ENCODE assay signal across 21 mouse cellular contexts in the genomic region with DNA sequence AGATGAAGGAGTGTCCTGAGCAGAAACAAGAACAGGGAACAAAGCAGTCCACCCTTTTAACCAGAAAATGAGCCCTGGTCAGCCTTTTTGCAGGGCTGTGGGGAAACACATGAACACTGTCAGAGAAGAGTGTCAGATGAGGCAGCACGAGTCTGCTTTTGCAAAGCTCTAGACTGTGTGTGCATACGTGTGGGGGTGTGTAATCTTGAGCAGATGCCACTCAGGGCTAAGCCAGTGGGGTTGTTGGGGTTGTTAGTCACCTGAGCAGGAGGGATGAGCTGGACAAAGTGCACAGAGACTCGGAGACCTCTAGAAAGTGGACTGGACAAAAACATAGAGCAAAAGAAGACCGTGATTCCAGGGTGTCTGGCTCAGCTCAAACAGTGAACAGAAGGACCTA.
DNase-seq lines count a peak whose midpoint lies in the region; ATAC-seq and TF ChIP-seq lines count a peak whose summit lies in the region.
"Had no signal": no experiment of that assay in that cellular context is flagged by ENCODE, and none has a peak within 500 bp of the region (broad histone marks: within the 10 kb centered on the region; RNA-seq: fewer than 3 reads in every experiment).

No protein-coding gene starts in this region.

- no peak overlapping the region for H3K4me2 ChIP-seq in kidney, embryonic 15.5 days
- no peak overlapping the region for H3K4me2 ChIP-seq in kidney, embryonic 14.5 days (replicated peaks; ENCODE audit: low read depth, low read length)
- H3K4me2 ChIP-seq: forebrain, embryonic 13.5 days; heart, embryonic 13.5 days; hindbrain, embryonic 12.5 days; hindbrain, embryonic 15.5 days had no signal

- TF ChIP-seq CTCF in kidney, adult 2 months (conservative IDR thresholded peaks at IDR 0.05; ENCODE audit: insufficient read depth, insufficient read length, low read depth, low read length) = no peak

- H3K9ac ChIP-seq in kidney, embryonic 15.5 days = no peak overlapping the region
- H3K9ac ChIP-seq in kidney, embryonic 14.5 days (ENCODE audit: low read depth, low read length) = no peak overlapping the region
- H3K9ac ChIP-seq: forebrain, embryonic 13.5 days; heart, embryonic 13.5 days; hindbrain, embryonic 12.5 days; hindbrain, embryonic 15.5 days had no signal

- H3K36me3 ChIP-seq in kidney, adult 2 months (ENCODE audit: control insufficient read depth, insufficient read depth, low read length) = no peaks in the 10 kb centered on the region
- no peaks in the 10 kb centered on the region for H3K36me3 ChIP-seq in kidney, embryonic 15.5 days
- no peaks in the 10 kb centered on the region for H3K36me3 ChIP-seq in kidney, embryonic 14.5 days (ENCODE audit: control insufficient read depth, insufficient read depth, low read length)
- H3K36me3 ChIP-seq: forebrain, embryonic 10.5 days; heart, embryonic 10.5 days; heart, embryonic 13.5 days; hindbrain, embryonic 12.5 days; hindbrain, embryonic 15.5 days had no signal

- H3K27ac ChIP-seq in kidney, adult 2 months (ENCODE audit: insufficient read depth, low read depth, low read length) = no peak overlapping the region
- H3K27ac ChIP-seq in kidney, embryonic 15.5 days = no peak overlapping the region
- no peak overlapping the region for H3K27ac ChIP-seq in kidney, embryonic 14.5 days (ENCODE audit: low read depth, low read length)
- H3K27ac ChIP-seq: forebrain, embryonic 10.5 days; forebrain, embryonic 13.5 days; heart, adult 2 months; heart, embryonic 10.5 days; heart, embryonic 13.5 days; hindbrain, embryonic 12.5 days; hindbrain, embryonic 15.5 days had no signal

- no peaks in the 10 kb centered on the region for H3K9me3 ChIP-seq in kidney, embryonic 15.5 days (replicated peaks)
- no peaks in the 10 kb centered on the region for H3K9me3 ChIP-seq in kidney, embryonic 14.5 days (ENCODE audit: control insufficient read depth, low read length)
- H3K9me3 ChIP-seq: forebrain, embryonic 10.5 days; forebrain, embryonic 13.5 days; heart, embryonic 10.5 days; heart, embryonic 13.5 days; hindbrain, embryonic 12.5 days; hindbrain, embryonic 15.5 days had no signal

- ATAC-seq in frontal cortex, adult (ENCODE audit: low TSS enrichment) = peak; percentile 44; the same call in 1 of the 2 replicates
- no peak for ATAC-seq in kidney, embryonic 15.5 days (replicated peaks; ENCODE audit: low FRiP score)
- ATAC-seq in kidney, embryonic 14.5 days (ENCODE audit: low FRiP score, low TSS enrichment) = no peak
- ATAC-seq: activated CD4-positive, CD25-positive, alpha-beta regulatory T cell, adult 4 months had no signal

- DNase-seq in frontal cortex, postnatal 14 days (ENCODE audit: low spot score in 2 of 2) = no peak
- peak; percentile 27 for DNase-seq in kidney, adult 2 months
- DNase-seq in kidney, postnatal 36 days = peak; percentile 17 to 24
- DNase-seq in brain, adult 2 months (ENCODE audit: low read depth, low spot score) = peak; percentile 61
- DNase-seq: adrenal gland, adult 8-10 months; adrenal gland, postnatal 25 days; cerebellum, adult 18-20 months; cerebellum, adult 9-10 months; gastrocnemius, postnatal 25 days; heart, adult 2 months; heart, postnatal 14 days had no signal

- H3K4me3 ChIP-seq in kidney, adult 2 months (ENCODE audit: insufficient read depth, low read depth, low read length) = no peak overlapping the region
- H3K4me3 ChIP-seq in kidney, embryonic 15.5 days (replicated peaks) = no peak overlapping the region
- H3K4me3 ChIP-seq in kidney, embryonic 14.5 days (ENCODE audit: low read length) = no peak overlapping the region
- H3K4me3 ChIP-seq: forebrain, embryonic 10.5 days; forebrain, embryonic 13.5 days; heart, adult 2 months; heart, embryonic 10.5 days; heart, embryonic 13.5 days; hindbrain, embryonic 12.5 days; hindbrain, embryonic 15.5 days had no signal

- 52% methylated on average over 4 of the region's 4 CpGs for WGBS in kidney, adult 2 months
- 55% methylated on average over 4 of the region's 4 CpGs for WGBS in kidney, embryonic 15.5 days
- WGBS in kidney, embryonic 14.5 days = 57% methylated on average over 4 of the region's 4 CpGs

- no peaks in the 10 kb centered on the region for H3K27me3 ChIP-seq in kidney, adult 2 months (replicated peaks; ENCODE audit: control insufficient read depth, insufficient read depth, low read length)
- no peaks in the 10 kb centered on the region for H3K27me3 ChIP-seq in kidney, embryonic 15.5 days
- no peaks in the 10 kb centered on the region for H3K27me3 ChIP-seq in kidney, embryonic 14.5 days (ENCODE audit: control insufficient read depth, insufficient read depth, low read length)
- H3K27me3 ChIP-seq: forebrain, embryonic 13.5 days; hindbrain, embryonic 12.5 days; hindbrain, embryonic 15.5 days had no signal

- H3K4me1 ChIP-seq in kidney, adult 2 months (ENCODE audit: control insufficient read depth, insufficient read depth, low read length) = peaks cover 11% of the 10 kb centered on the region
- H3K4me1 ChIP-seq in kidney, embryonic 15.5 days = 0 out of 2 replicates have a peak, but pooled peaks cover 5% of the 10 kb centered on the region
- H3K4me1 ChIP-seq in kidney, embryonic 14.5 days (ENCODE audit: control insufficient read depth, insufficient read depth, low read length) = no peaks in the 10 kb centered on the region; the same call in 1 of the 2 replicates
- H3K4me1 ChIP-seq: forebrain, embryonic 10.5 days; forebrain, embryonic 13.5 days; heart, embryonic 10.5 days; hindbrain, embryonic 12.5 days; hindbrain, embryonic 15.5 days had no signal

- TF ChIP-seq POLR2A in kidney, adult 2 months (IDR thresholded peaks at IDR 0.05; ENCODE audit: low read depth, low read length) = no peak

Comparison
In these comparisons a context has a peak if more than half of its experiments do, and no peak if none do; other contexts are left out.
1. DNase-seq: peak in kidney, adult 2 months (single experiment), kidney, postnatal 36 days (2 of 2) and brain, adult 2 months (single experiment); none in frontal cortex, postnatal 14 days (0 of 2).